Mouse (Mus musculus): ENCODE measurements around the gene Gm17657.

Gm17657 gene

GRCm38 (mm10) chr17:29485336-29486233, 63.9 kb downstream of the Gm17657 start:
- no peak for DNase-seq (ENCODE audit: low spot score)

GRCm38 (mm10) chr17:29484431-29484830, 65.0 kb downstream of the Gm17657 start:
- DNase-seq (ENCODE audit: low spot score): no peak

GRCm38 (mm10) chr17:29483282-29483681, 66.2 kb downstream of the Gm17657 start:
- DNase-seq (ENCODE audit: low spot score): no peak

- DNase-seq (ENCODE audit: low spot score): no peak
These were observed 66.8 kb downstream of the Gm17657 start for GRCm38 (mm10) chr17:29482632-29483031.

GRCm38 (mm10) chr17:29480256-29480655, 69.2 kb downstream of the Gm17657 start:
- no peak for DNase-seq (ENCODE audit: low spot score)

- no peak for DNase-seq (ENCODE audit: low spot score)
These were observed 71.2 kb downstream of the Gm17657 start for GRCm38 (mm10) chr17:29478271-29478670.

GRCm38 (mm10) chr17:29477357-29477756, 72.1 kb downstream of the Gm17657 start:
- DNase-seq (ENCODE audit: low spot score): no peak

GRCm38 (mm10) chr17:29476461-29476860, 73.0 kb downstream of the Gm17657 start:
- DNase-seq (ENCODE audit: low spot score): no peak

GRCm38 (mm10) chr17:29475142-29475541, 74.3 kb downstream of the Gm17657 start:
- no peak for DNase-seq (ENCODE audit: low spot score)

- no peak for DNase-seq (ENCODE audit: low spot score)
These were observed 75.4 kb downstream of the Gm17657 start for GRCm38 (mm10) chr17:29474036-29474435.

GRCm38 (mm10) chr17:29473466-29473865, 76.0 kb downstream of the Gm17657 start:
- DNase-seq (ENCODE audit: low spot score): no peak

Data from MN1 (cell line).